Mouse (Mus musculus) frontal cortex, postnatal 10 days (tissue): ENCODE results near the gene Cacna1b.

Experiments used
- DNase-seq, 2 experiments: peaks; one replicate each; pipeline ENCODE4 v3.0.0; 2022; ENCODE audit warnings: low spot score in 2 of 2, mixed read lengths in 1 of 2

Cacna1b gene

DNA sequence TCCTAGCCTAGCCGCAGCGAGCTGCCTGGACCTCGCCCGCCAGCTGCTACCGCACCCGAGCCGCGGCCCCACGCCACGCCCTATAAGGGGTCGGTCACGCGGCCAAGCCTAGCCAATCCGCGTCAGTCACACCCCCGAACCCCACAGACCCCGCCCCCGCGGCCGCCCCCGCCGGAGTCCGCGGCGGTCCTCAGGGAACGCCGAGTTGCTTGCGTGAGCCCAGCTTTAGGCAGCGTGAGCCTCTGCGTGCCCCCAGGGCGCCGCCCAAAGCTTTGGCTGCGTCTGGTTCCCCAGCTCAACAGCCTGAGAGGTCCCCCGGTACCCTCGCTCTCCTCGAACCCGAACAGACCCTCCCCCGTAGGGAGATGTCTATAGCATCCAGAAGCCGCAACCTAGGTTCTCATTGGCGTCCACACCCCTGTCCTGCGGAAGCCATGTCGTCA is at the start of gene Cacna1b:
TSS of gene Cacna1b (minus strand) at position 38 of the 443 bp plus-strand sequence.
- DNase-seq, result peak; percentile 87 to 89

- no peak for DNase-seq
These were observed 46.8 kb upstream of the Cacna1b start for GRCm38 (mm10) chr2:24809746-24810145.

- no peak for DNase-seq
These were observed 44.7 kb upstream of the Cacna1b start for GRCm38 (mm10) chr2:24807691-24808090.

DNA sequence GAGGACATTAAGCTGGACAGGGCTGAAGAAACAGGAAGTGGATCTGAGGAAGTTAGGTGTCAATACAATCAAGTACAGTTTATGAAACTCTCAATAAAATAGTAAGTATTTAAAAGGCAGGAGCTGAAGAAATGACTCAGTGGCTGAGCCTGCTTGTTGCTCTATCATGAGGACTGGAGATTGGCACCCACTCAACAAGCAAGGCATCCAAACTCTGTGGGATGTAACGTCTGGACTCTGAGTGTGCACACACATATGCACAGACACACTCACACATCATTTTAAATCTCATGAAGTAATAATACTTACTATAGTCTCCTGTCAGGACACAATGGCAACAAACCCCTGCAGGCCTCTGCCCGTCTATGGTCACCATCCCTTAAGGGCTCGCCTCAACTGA is 44.1 kb upstream of the Cacna1b start:
- DNase-seq, result peak in 1 of 2 experiments; percentile 9

DNA sequence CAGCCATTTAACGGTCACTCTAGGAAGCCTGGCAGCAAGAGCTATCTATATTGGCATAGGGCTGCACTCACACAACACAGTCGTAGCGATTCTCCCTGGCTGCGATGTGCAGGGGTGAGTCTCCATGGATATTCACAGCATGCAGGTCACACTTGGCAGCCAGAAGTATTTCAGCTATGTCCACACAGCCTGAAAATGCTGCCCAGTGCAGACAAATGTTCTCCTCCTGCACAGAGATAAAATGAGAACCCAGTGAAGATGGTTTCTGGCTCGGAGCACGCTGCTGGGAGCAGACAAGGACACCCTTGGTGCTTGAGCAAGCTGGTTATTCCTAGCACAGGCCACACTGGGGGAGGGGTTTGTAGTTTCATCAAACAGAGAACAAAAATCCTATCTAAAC is 43.2 kb upstream of the Cacna1b start:
- DNase-seq, result peak; percentile 17 to 53

DNA sequence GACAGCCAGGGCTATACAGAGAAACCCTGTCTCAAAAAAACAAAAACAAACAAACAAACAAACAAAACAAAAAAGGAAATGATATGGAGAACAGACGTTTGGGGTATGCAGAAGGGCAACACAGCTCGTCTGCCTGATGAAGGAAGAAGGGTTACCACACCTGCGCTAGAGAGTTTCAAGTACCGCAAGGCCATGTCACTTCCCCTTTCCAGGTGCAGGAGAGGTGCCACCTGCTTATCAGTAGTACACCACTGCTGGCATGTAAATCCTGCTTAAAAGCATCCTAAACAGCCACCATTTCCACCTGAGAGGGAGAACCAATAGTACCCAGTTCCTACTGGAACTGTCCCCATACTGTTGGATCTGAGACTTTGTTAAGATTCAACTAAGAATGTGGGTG is 42.7 kb upstream of the Cacna1b start:
- DNase-seq, result no peak

DNA sequence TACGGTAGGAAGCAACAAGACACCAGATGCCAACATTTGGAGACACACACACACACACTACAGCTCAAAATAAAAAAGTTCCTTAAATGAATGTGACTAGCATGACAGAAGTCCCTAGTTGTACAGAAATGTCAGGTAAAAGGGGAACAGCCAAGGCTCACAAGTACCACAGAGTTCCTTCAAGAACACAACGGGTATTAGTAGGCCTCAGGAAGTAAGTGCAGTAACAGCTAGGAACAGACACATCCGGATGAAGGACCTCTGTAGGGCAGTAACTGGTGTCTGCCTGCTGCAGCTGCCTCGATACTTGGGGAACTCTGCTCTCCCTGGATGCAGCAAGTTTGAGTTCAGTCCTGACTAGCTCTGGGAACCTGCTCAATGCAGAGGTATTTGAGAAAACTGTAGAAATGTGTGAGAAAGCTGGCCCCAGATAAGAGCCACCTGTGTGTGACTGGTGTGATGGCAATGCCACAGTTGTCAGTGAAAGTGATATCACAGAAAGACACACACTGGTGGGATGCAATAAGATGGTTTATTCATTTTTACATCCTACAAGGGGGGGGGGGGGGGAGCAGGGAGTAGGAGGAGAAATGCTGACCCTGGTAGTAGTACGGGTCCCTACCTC is 34.0 kb upstream of the Cacna1b start:
- no peak for DNase-seq

- no peak for DNase-seq
These were observed 24.3 kb upstream of the Cacna1b start for GRCm38 (mm10) chr2:24787250-24787649.

GRCm38 (mm10) chr2:24781253-24781652 is 18.3 kb upstream of the Cacna1b start:
- no peak for DNase-seq

GRCm38 (mm10) chr2:24776831-24777230 is 13.9 kb upstream of the Cacna1b start:
- DNase-seq, result no peak

- DNase-seq, result no peak
These were observed 13.1 kb upstream of the Cacna1b start for GRCm38 (mm10) chr2:24775951-24776587.

DNA sequence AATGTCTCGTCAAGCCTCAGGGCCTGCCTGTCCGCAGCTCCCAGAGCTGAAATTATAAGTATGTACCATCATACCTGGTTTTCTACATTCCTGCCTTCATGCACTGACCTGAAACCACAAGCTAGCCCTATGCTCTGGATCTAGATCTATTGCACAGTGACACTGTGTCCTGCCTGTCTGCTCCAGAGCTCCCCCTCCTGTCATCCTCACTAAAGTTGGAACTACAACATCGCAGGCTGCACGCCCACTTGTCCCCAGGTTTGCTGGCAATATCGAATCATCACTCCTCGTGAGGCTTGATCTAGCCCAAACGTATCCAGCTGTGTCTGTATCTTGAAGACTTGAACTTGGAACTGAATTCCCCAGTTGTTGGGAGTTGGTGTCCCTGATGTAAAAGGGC is 11.9 kb upstream of the Cacna1b start:
- no peak for DNase-seq

DNA sequence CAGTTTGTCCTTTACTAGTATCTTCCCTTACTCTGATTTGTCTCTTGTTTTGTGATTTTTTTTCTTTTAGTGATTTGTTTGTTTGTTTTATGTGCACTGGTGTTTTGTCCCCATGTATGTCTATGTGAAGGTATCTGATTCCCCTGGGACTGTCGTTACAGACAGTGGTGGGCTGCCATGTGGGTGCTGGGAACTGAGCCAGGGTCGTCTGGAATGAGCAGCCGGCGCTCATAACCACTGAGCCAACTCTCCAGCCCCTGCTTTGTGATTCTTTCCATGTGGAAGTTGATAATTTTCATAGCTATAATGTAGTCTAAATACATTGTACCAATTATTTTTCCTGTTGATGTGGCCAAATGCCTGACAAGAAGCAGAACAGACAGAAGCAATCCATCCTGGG is 7.9 kb upstream of the Cacna1b start:
- DNase-seq, result no peak

- peak; percentile 54 to 58 for DNase-seq
These were observed 449 bp downstream of the Cacna1b start for GRCm38 (mm10) chr2:24762446-24762960.

DNA sequence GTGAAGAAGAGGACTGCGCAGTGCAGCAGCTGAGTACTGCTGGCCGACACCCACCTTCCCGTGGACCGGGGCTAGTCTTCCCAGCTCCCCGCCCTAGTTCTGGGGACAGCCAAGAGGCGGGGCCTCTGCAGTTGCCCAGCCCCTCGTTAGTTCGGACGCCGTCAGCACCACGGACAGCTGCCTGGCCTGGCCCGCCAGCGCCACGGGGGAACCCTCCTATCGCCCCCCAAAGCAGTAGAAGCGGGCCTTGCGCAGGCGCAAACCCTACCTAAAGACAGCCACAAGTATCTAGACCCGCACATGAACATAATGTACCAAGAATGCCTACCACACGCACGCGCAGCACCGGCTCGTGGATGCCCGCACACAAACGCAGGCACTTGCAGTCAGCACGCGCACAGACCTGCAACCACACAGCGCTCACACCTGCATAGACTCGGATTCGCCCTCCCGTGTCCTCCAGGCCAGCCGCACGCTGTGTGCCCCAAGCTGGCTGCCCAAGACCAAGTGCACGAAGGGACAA is 968 bp downstream of the Cacna1b start:
- peak; percentile 61 to 68 for DNase-seq

GRCm38 (mm10) chr2:24755276-24755675 is 7.7 kb downstream of the Cacna1b start:
- peak in 1 of 2 experiments; percentile 62 for DNase-seq

DNA sequence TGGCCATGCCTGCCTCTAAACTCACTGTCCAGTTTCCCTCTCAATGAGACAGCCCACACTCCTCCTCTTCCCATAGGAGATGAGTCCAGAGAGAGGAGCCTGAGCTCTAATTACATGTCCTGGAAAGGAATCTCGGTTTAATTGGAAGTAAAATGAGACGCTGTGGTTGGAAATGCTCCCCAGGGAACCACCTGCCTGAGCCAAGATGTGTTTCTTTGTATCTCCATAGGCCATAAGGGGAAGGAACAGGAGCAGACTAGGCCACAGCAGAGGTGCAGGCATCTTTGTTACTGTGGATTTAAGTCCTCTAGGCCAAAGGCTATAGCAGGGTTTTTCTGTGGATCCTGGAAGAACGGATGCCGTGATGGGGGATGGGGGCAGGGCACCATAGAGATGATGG is 10.4 kb downstream of the Cacna1b start:
- no peak for DNase-seq

- DNase-seq, result no peak
These were observed 12.9 kb downstream of the Cacna1b start for GRCm38 (mm10) chr2:24750051-24750450.

- DNase-seq, result no peak
These were observed 15.1 kb downstream of the Cacna1b start for GRCm38 (mm10) chr2:24747878-24748277.

DNA sequence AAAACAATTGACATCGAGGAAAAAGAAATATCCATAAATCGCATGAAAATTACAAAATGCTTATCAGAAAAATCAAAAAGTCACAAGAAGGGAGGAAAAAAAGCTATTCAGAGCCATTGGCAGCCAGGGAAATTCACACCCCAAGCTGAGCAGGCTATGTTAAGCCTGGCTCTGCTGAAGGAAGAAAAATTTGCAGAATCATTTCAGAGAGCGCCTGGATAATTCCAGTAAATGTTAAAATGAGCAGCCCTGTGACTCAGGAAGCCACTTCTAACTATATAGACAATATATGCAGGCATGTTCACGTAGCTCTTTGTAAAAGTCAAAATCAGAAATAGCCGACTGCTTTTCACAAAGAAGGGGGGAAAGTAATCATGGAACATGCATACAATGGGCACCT is 23.3 kb downstream of the Cacna1b start:
- no peak for DNase-seq

- no peak for DNase-seq
These were observed 29.8 kb downstream of the Cacna1b start for GRCm38 (mm10) chr2:24733157-24733556.

DNA sequence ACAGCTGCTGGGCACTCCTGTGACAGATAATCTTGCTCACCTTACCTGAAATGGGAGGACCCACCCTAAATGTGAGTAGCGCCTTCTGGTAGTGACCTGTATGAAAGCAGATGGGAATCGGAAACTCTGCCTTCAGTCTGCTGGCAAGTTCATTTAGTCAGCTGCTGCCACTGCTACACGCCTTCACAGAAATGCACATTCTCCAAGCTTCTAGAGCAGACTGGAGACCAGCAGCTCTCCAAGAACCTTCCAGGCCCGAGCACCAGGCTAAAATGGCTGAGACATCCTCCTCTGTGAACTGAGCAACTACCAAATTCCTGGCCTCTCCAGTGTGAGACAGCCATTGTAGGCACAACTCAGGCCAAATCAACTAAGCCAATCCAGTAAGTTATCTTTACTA is 37.1 kb downstream of the Cacna1b start:
- DNase-seq, result no peak
